Mouse (Mus musculus): ENCODE measurements around the gene Slirp. TPM values are rescaled to one million over a fixed set of nuclear protein-coding genes. Genes with fewer than 3 reads are reported as not detected.
A peak's percentile ranks its signal among the peaks of the same experiment; 100 is the strongest.

The Slirp gene
- polyA plus RNA-seq, 1 experiment from 2014 or later, result 348 TPM

GRCm38 (mm10) chr12:87415358-87415757 lies 28.3 kb upstream of the Slirp start:
- no peak overlapping the region for H3K4me3 ChIP-seq (replicated peaks; ENCODE audit: low read depth, low read length)
- no peaks in the 10 kb centered on the region for H3K27me3 ChIP-seq (ENCODE audit: insufficient read depth, low read length)
- ATAC-seq (replicated peaks; ENCODE audit: low FRiP score, low read depth) (no peak), DNase-seq (ENCODE audit: low spot score) (no peak)
- H3K4me1 ChIP-seq (replicated peaks; ENCODE audit: insufficient read depth, low read length), result no peaks in the 10 kb centered on the region
- TF ChIP-seq CTCF (IDR thresholded peaks at IDR 0.05; ENCODE audit: low read depth), result no peak
- no peak overlapping the region for H3K9ac ChIP-seq (ENCODE audit: low read depth, low read length)
- H3K9me3 ChIP-seq (replicated peaks; ENCODE audit: low read length), result no peaks in the 10 kb centered on the region
- H3K4me2 ChIP-seq (ENCODE audit: low read length), result no peak overlapping the region
- no peaks in the 10 kb centered on the region for H3K36me3 ChIP-seq (ENCODE audit: insufficient read depth, low read length)
- 74% methylated on average over 4 of the region's 4 CpGs for WGBS
- no peak overlapping the region for H3K27ac ChIP-seq

GRCm38 (mm10) chr12:87416690-87417089 lies 27.0 kb upstream of the Slirp start:
- WGBS, result 31% methylated on average over 7 of the region's 7 CpGs
- Histone ChIP-seq H3K4me2 (ENCODE audit: low read length) (no peak overlapping the region), H3K9ac (ENCODE audit: low read depth, low read length) (no peak overlapping the region), H3K27me3 (ENCODE audit: insufficient read depth, low read length) (no peaks in the 10 kb centered on the region), H3K4me1 (replicated peaks; ENCODE audit: insufficient read depth, low read length) (no peaks in the 10 kb centered on the region), H3K36me3 (ENCODE audit: insufficient read depth, low read length) (no peaks in the 10 kb centered on the region), H3K9me3 (replicated peaks; ENCODE audit: low read length) (no peaks in the 10 kb centered on the region), H3K27ac (no peak overlapping the region), H3K4me3 (replicated peaks; ENCODE audit: low read depth, low read length) (no peak overlapping the region)
- ATAC-seq (replicated peaks; ENCODE audit: low FRiP score, low read depth), result no peak
- TF ChIP-seq CTCF (IDR thresholded peaks at IDR 0.05; ENCODE audit: low read depth), result peak; percentile 88
- DNase-seq (ENCODE audit: low spot score), result peak; percentile 75

DNA sequence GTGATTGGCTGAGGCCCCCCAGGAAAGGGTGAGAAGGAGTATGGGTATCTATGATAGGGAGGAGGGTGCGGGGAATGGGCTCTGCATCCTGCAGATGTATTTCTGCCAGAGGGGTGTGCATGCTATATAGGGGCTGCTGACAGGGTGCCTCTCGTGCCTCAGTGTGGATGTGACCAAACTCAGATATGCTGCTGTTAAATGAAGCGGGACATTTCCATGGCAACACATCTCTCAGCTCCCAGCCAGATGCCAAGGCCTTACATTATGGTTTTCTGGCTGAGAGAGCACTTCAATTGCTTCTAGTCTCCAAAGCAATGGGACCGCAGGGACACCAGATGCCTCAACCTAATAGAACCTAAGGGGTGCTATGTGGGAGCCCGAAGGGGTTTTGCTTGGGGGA lies 24.8 kb upstream of the Slirp start:
- H3K9me3 ChIP-seq (replicated peaks; ENCODE audit: low read length), result no peaks in the 10 kb centered on the region
- H3K4me1 ChIP-seq (replicated peaks; ENCODE audit: insufficient read depth, low read length), result no peaks in the 10 kb centered on the region
- H3K4me2 ChIP-seq (ENCODE audit: low read length), result no peak overlapping the region
- H3K27me3 ChIP-seq (ENCODE audit: insufficient read depth, low read length), result no peaks in the 10 kb centered on the region
- H3K36me3 ChIP-seq (ENCODE audit: insufficient read depth, low read length), result no peaks in the 10 kb centered on the region
- H3K4me3 ChIP-seq (replicated peaks; ENCODE audit: low read depth, low read length), result no peak overlapping the region
- no peak for TF ChIP-seq CTCF (IDR thresholded peaks at IDR 0.05; ENCODE audit: low read depth)
- DNase-seq (ENCODE audit: low spot score), result no peak
- H3K9ac ChIP-seq (ENCODE audit: low read depth, low read length), result no peak overlapping the region
- no peak for ATAC-seq (replicated peaks; ENCODE audit: low FRiP score, low read depth)
- 61% methylated on average over 5 of the region's 5 CpGs for WGBS
- no peak overlapping the region for H3K27ac ChIP-seq

DNA sequence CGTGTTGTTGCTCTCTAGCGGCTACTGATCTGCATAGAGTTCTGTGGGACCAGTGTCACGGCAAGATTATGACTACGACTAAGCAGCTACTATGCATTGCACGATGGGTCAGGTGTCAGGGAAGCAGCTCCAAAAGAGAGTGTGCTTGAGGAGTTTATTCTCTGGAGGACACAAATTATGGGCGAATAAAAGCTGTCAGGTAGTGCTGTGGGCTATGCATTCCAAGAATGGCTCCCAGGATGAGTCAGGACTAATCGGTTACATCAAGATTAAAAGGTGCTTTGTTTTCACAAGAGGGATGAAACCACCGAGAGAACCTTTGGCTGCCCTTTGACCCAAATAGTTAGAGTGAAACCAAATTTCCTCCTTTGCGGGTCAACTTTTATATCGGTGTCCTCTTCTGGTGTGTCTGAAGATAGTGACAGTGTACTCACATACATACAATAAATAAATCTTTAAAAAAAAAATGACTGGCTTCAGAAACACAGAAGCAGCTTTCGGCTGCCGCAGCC lies 23.7 kb upstream of the Slirp start:
- Histone ChIP-seq H3K36me3 (ENCODE audit: insufficient read depth, low read length) (no peaks in the 10 kb centered on the region), H3K9ac (ENCODE audit: low read depth, low read length) (no peak overlapping the region), H3K27ac (no peak overlapping the region), H3K9me3 (replicated peaks; ENCODE audit: low read length) (no peaks in the 10 kb centered on the region), H3K4me1 (replicated peaks; ENCODE audit: insufficient read depth, low read length) (no peaks in the 10 kb centered on the region), H3K4me2 (ENCODE audit: low read length) (no peak overlapping the region), H3K4me3 (replicated peaks; ENCODE audit: low read depth, low read length) (no peak overlapping the region), H3K27me3 (ENCODE audit: insufficient read depth, low read length) (no peaks in the 10 kb centered on the region)
- WGBS, result 56% methylated on average over 12 of the region's 12 CpGs
- ATAC-seq (replicated peaks; ENCODE audit: low FRiP score, low read depth), result no peak
- TF ChIP-seq CTCF (IDR thresholded peaks at IDR 0.05; ENCODE audit: low read depth), result no peak
- DNase-seq (ENCODE audit: low spot score), result no peak

DNA sequence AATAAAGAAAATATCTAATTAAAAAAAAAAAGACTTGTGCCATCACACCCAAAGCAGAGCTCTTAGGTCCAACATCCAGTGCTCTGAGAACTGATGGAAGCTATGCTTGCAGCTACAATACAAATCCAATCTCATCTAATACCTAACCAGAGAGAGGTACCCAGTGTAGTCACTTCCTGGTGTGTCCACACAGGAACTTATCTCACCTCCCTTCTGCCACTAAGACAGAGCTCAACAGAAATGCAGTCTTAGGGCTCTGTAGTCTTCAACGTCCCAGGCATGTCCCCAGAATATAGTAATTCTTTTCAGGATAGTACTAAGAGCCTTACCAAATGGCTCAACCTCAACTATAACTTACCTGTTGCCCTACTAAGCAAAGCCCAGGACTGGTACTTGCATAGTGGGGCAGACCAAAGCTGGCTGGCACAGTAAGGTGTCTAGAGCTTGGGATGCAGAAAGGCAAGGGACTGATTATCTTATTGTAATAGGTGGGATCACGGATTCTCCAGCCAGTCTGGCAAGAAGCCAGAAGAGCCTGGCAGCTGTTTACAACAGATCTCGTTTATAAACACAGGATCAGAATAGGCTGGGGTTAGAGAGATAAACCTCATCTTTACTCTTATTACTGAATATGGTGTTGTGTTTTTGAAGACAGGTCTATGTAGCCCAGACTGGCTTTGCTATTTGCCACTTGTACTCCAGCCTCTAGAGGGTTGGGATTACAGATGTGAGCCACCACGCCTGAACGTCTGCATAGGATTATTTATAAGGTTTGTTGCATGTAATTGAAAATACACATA lies 21.8 kb upstream of the Slirp start:
- Histone ChIP-seq H3K9ac (ENCODE audit: low read depth, low read length) (no peak overlapping the region), H3K4me1 (replicated peaks; ENCODE audit: insufficient read depth, low read length) (no peaks in the 10 kb centered on the region), H3K27ac (no peak overlapping the region), H3K27me3 (ENCODE audit: insufficient read depth, low read length) (no peaks in the 10 kb centered on the region), H3K9me3 (replicated peaks; ENCODE audit: low read length) (no peaks in the 10 kb centered on the region), H3K4me3 (replicated peaks; ENCODE audit: low read depth, low read length) (no peak overlapping the region), H3K36me3 (ENCODE audit: insufficient read depth, low read length) (peaks cover 8% of the 10 kb centered on the region; the same call in 1 of the 2 replicates), H3K4me2 (ENCODE audit: low read length) (no peak overlapping the region)
- 73% methylated on average over 5 of the region's 5 CpGs for WGBS
- DNase-seq (ENCODE audit: low spot score), result no peak
- ATAC-seq (replicated peaks; ENCODE audit: low FRiP score, low read depth), result no peak
- no peak for TF ChIP-seq CTCF (IDR thresholded peaks at IDR 0.05; ENCODE audit: low read depth)

DNA sequence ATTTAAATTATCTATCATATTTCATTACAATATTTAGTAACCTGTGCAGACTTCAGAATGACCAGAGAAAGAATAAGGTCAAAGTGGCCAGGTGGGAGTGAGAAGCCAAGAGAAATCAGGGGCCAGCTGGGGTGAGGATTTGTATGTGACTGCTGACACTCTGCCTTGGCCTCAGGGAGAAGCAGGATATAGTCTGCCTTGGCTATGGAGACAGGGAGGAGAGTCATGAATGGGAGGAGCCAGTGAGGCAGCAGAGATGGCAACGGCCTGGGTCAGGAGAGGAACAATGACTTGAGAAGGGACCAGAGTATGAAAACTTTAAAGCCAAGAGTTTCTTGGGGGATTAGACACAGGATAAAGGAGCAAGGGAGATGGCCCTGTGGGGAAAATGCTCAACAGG lies 20.0 kb upstream of the Slirp start:
- H3K4me3 ChIP-seq (replicated peaks; ENCODE audit: low read depth, low read length), result no peak overlapping the region
- no peak overlapping the region for H3K27ac ChIP-seq
- WGBS, result 54% methylated on average over 1 of the region's 1 CpGs
- H3K4me1 ChIP-seq (replicated peaks; ENCODE audit: insufficient read depth, low read length), result no peaks in the 10 kb centered on the region
- no peaks in the 10 kb centered on the region for H3K27me3 ChIP-seq (ENCODE audit: insufficient read depth, low read length)
- H3K9ac ChIP-seq (ENCODE audit: low read depth, low read length), result no peak overlapping the region
- H3K9me3 ChIP-seq (replicated peaks; ENCODE audit: low read length), result no peaks in the 10 kb centered on the region
- DNase-seq (ENCODE audit: low spot score) (no peak), ATAC-seq (replicated peaks; ENCODE audit: low FRiP score, low read depth) (no peak)
- no peak for TF ChIP-seq CTCF (IDR thresholded peaks at IDR 0.05; ENCODE audit: low read depth)
- H3K36me3 ChIP-seq (ENCODE audit: insufficient read depth, low read length), result peaks cover 22% of the 10 kb centered on the region
- no peak overlapping the region for H3K4me2 ChIP-seq (ENCODE audit: low read length)
